Mouse (Mus musculus): ENCODE measurements around the gene Fsip2.

The Fsip2 gene

DNA sequence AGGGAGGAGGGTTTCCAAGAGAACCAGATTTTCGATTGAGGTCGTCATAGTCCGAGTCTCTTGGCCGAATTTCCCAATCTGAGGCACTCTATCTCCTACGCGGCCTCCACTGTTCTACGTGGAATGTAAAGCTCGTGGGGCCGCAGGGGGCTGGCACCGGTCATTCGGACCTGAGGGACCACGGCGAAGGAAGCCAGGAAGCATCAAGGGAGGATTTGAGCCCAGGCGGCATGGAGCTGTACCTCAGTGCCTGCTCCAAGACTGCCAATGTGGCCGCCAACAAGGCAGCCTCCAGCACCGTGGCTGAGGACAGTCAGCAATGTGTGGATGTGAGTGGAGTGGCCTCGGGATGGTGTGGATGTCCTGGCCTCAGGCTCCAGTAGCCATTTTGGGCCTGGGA is at the start of gene Fsip2:
Fsip2 (plus strand) TSS at position 163 of the 400 bp plus-strand sequence.
- DNase-seq (ENCODE audit: low read depth) = no peak

DNA sequence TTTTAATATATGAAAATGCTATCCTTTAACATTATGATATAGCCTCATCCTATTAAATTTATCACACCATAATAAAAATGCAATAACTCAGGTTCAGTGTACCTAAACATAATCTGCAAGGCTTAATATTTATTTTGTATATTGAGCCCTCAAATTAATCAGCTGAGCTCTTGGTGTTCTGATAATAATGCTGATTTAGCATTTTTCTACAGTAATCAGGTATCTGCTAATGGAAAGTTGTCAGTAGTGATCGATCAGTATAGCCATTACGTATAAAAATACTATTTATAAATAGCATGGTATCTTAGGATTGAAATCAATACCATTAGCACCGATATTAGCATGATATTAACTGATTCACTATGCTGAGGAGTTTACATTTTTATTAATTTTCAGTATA is 20.0 kb downstream of the Fsip2 start:
- no peak for DNase-seq (ENCODE audit: low read depth)

DNA sequence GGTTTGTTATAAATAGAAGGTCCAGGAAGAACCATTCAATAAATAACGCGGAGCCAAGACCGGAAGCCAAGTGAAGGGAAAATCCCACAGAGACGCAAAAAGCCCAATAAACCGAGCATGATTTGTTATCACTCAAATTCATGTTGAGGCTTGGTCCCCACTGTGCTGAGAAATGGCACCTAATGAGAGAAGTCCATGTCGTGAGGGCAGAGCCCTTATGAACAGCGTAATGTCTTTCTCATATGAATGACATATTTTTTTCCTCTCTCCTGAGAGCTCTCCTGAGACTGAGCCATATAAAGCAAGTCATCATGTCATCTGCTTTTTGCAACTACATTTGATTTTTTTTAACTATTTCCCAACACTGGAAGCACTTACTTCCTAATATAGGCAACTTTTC is 82.4 kb downstream of the Fsip2 start:
- DNase-seq (ENCODE audit: low read depth) = no peak

DNA sequence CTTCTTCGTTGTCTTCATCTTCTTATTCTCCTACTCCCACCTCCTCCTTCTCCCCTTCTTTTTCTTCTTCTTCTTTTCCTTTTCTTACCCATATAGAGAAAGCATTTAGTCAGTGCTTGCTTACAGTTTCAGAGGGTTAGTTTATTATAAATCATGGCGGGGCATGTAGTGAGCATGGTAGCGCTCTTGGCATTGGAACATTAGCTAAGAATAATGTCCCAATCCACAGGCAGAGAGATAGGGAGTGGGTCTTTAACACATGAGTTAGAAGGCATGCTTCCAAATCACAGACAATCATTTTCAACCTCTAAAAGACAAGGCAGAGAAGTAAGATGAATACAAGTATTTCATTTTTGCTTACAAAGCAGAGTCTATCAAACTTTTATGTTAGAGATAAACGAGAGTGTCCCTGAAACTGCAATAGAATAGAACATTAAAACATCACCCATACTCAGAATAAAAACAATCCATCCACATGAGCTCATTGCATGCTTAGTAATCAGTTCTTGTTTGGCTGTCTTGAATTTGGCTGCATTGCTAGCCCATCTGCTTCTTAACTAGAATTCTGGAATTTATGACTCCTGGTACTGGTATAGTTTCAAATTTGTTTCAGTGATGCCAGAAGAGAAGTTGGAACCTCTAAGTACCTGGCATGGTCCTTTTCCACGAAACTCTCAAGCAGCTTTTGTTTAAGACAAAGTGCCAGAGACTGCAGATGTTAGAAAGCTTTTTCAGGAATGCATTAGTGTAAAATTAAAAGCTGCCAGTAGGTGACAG is 109.7 kb downstream of the Fsip2 start:
- no peak for DNase-seq (ENCODE audit: low read depth)

Measured in 416B (cell line).